Mouse (Mus musculus) erythroblast, adult 5-6 weeks (primary cell): ENCODE measurements around the gene Scai. TPM values are rescaled to one million over a fixed set of nuclear protein-coding genes. Genes with fewer than 3 reads are reported as not detected.
"Not testable (repeated sequence)": the region's sequence is repeated elsewhere in the genome, so short reads cannot be mapped to it uniquely, and the experiment has no call there.

Source experiments
- ATAC-seq: replicated peaks from 2 replicates; pipeline ENCODE4 v1.8.0; 2016; ENCODE audit warnings: moderate number of reproducible peaks, mild to moderate bottlenecking, moderate TSS enrichment, inconsistent platforms; ENCODE audit not compliant: poor library complexity, low FRiP score, severe bottlenecking
- total RNA-seq, 2 experiments: library from RNA; stranded (forward) in 1 of 2; stranded (reverse) in 1 of 2; fragments of 150-400 nt in 1 of 2; fragments of 200-764, 138-1000 nt in 1 of 2; gene quantifications; 2 replicates each; pipeline versions ENCODE4 v1.2.3 to v1.2.4; 2015 to 2017; ENCODE audit warnings: low replicate concordance in 2 of 2

The Scai gene
- total RNA-seq, 2 experiments from 2014 or later: 3.8 to 4.2 TPM

- ATAC-seq: peak; percentile 59
Observed at GRCm38 (mm10) chr2:39142357-39142948, 48.1 kb downstream of the Scai start.

- no peak for ATAC-seq
Observed at GRCm38 (mm10) chr2:39140586-39141455, 49.7 kb downstream of the Scai start.

- ATAC-seq: peak; percentile 88
Observed at GRCm38 (mm10) chr2:39129526-39130326, 60.8 kb downstream of the Scai start.

- no peak for ATAC-seq
Observed at GRCm38 (mm10) chr2:39124167-39124566, 66.4 kb downstream of the Scai start.

GRCm38 (mm10) chr2:39121137-39121536, 69.4 kb downstream of the Scai start:
- ATAC-seq: no peak

- no peak for ATAC-seq
Observed at GRCm38 (mm10) chr2:39116583-39116982, 74.0 kb downstream of the Scai start.

GRCm38 (mm10) chr2:39114093-39114492, 76.4 kb downstream of the Scai start:
- ATAC-seq: no peak

- no peak for ATAC-seq
Observed at GRCm38 (mm10) chr2:39110514-39110913, 80.0 kb downstream of the Scai start.

GRCm38 (mm10) chr2:39109712-39110111, 80.8 kb downstream of the Scai start:
- ATAC-seq: not testable (repeated sequence)

- ATAC-seq: not testable (repeated sequence)
Observed at GRCm38 (mm10) chr2:39099951-39100350, 90.6 kb downstream of the Scai start.

GRCm38 (mm10) chr2:39097993-39098392, 92.5 kb downstream of the Scai start:
- ATAC-seq: peak; percentile 67; the same call in 1 of the 2 replicates

- ATAC-seq: no peak
Observed at GRCm38 (mm10) chr2:39091966-39092365, 98.6 kb downstream of the Scai start.

GRCm38 (mm10) chr2:39082706-39083105, 107.8 kb downstream of the Scai start:
- ATAC-seq: no peak

GRCm38 (mm10) chr2:39070666-39071065, 119.9 kb downstream of the Scai start:
- ATAC-seq: no peak

GRCm38 (mm10) chr2:39069096-39069495, 121.4 kb downstream of the Scai start:
- ATAC-seq: no peak

- ATAC-seq: peak; percentile 95
Observed at GRCm38 (mm10) chr2:39065400-39065987, 125.0 kb downstream of the Scai start, which contains the start of gene Golga1. Gene Golga1, minus strand, starts transcription at chr2:39065541.

GRCm38 (mm10) chr2:39064687-39065399, 125.7 kb downstream of the Scai start:
- peak; percentile 72 for ATAC-seq

- ATAC-seq: no peak
Observed at GRCm38 (mm10) chr2:39048515-39048914, 142.0 kb downstream of the Scai start.

GRCm38 (mm10) chr2:39040215-39040614, 150.3 kb downstream of the Scai start:
- no peak for ATAC-seq
